Mouse (Mus musculus) ES-E14 (cell line): ENCODE results near the gene Nudt22. TPM values are rescaled to one million over a fixed set of nuclear protein-coding genes. Genes with fewer than 3 reads are reported as not detected.

Source experiments
- DNase-seq: peaks from one replicate; pipeline ENCODE4 v3.0.0-alpha.2; 2013; ENCODE audit warnings: low read depth, low spot score
- H3K27ac ChIP-seq: 2 replicates; pipeline ENCODE4 v1.5.1; 2012; ENCODE audit warnings: low read depth, mild to moderate bottlenecking, low read length, moderate library complexity, mixed read lengths; ENCODE audit not compliant: poor library complexity, insufficient read depth, severe bottlenecking
- H3K36me3 ChIP-seq: 2 replicates; pipeline ENCODE4 v1.6.1; 2012; ENCODE audit warnings: mild to moderate bottlenecking, low read length, moderate library complexity, mixed read lengths; ENCODE audit not compliant: control insufficient read depth, poor library complexity, insufficient read depth, severe bottlenecking
- H3K4me1 ChIP-seq, 2 experiments: fragments of 150-350 bp in 1 of 2; sonication (generic) in 1 of 2; 2 replicates each; pipeline ENCODE4 v1.6.1; 2012; ENCODE audit warnings: low read length in 2 of 2, mild to moderate bottlenecking in 1 of 2, mixed read lengths in 1 of 2; ENCODE audit not compliant: control insufficient read depth in 2 of 2, insufficient read depth in 2 of 2, poor library complexity in 1 of 2
- H3K4me3 ChIP-seq, 2 experiments: fragments of 150-350 bp in 1 of 2; sonication (generic) in 1 of 2; 2 replicates each; pipeline ENCODE4 v1.5.1; 2012; ENCODE audit warnings: low read length in 2 of 2, low read depth in 1 of 2, mild to moderate bottlenecking in 1 of 2, mixed read lengths in 1 of 2; ENCODE audit not compliant: insufficient read depth in 1 of 2, poor library complexity in 1 of 2, severe bottlenecking in 1 of 2
- H3K9ac ChIP-seq: 2 replicates; pipeline ENCODE4 v1.6.1; 2012; ENCODE audit warnings: low read depth, mild to moderate bottlenecking, low read length, mixed read lengths; ENCODE audit not compliant: poor library complexity, insufficient read depth, severe bottlenecking
- H3K9me3 ChIP-seq: fragments of 150-350 bp; sonication (generic); 2 replicates; pipeline ENCODE4 v1.6.1; 2012; ENCODE audit warnings: low read depth, mild to moderate bottlenecking, low read length; ENCODE audit not compliant: control insufficient read depth, insufficient read depth
- CHD2 ChIP-seq: IDR thresholded peaks from 2 replicates; pipeline ENCODE4 v1.6.1; 2014; ENCODE audit warnings: mild to moderate bottlenecking, low read depth, low read length, inconsistent platforms
- HCFC1 ChIP-seq: IDR thresholded peaks from 2 replicates; pipeline ENCODE4 v1.6.1; 2012; ENCODE audit warnings: low read length, inconsistent platforms, borderline replicate concordance; ENCODE audit not compliant: insufficient read depth
- MAFK ChIP-seq: IDR thresholded peaks from 2 replicates; pipeline ENCODE4 v1.6.1; 2014; ENCODE audit warnings: mild to moderate bottlenecking, low read depth, low read length, inconsistent platforms; ENCODE audit not compliant: insufficient read depth
- ZC3H11A ChIP-seq: IDR thresholded peaks from 2 replicates; pipeline ENCODE4 v1.6.1; 2012; ENCODE audit warnings: low read depth, mild to moderate bottlenecking, inconsistent platforms, low read length, borderline replicate concordance
- ZNF384 ChIP-seq: IDR thresholded peaks from 2 replicates; pipeline ENCODE4 v1.6.1; 2012; ENCODE audit warnings: low read depth, low read length, inconsistent platforms
- in situ Hi-C, 2 experiments: fragments of 600-800 bp; cut with MboI; formaldehyde crosslinking; loops; one replicate each; pipeline ENCODE4 v1.15.1; 2025; ENCODE audit warnings: low sequenced_read_pairs in 2 of 2, inconsistent platforms in 1 of 2; ENCODE audit not compliant: unreplicated experiment in 2 of 2
- total RNA-seq: library from RNA; depleted of rRNA; stranded (reverse); fragments of 300-350 nt; gene quantifications from 2 replicates; pipeline ENCODE4 v1.2.3, GENCODE M21; 2012

Nudt22 gene
- total RNA-seq, 1 experiment: 12.7 TPM

GRCm38 (mm10) chr19:6973581-6974190, 22.2 kb downstream of the Nudt22 start:
- in situ Hi-C loops: no loop called here
- no peak overlapping the region for H3K9ac ChIP-seq
- TF ChIP-seq CHD2 (no peak), ZNF384 (no peak), HCFC1 (no peak), ZC3H11A (no peak), MAFK (no peak)
- H3K27ac ChIP-seq: no peak overlapping the region; the same call in 1 of the 2 replicates
- no peaks in the 10 kb centered on the region for H3K9me3 ChIP-seq
- H3K4me1 ChIP-seq: peaks cover 5 to 35% of the 10 kb centered on the region in 2 experiments; a peak in 3 of 4 replicates
- H3K36me3 ChIP-seq: peaks cover 22% of the 10 kb centered on the region
- DNase-seq: no peak
- H3K4me3 ChIP-seq: peak overlapping the region; percentile 79 to 100

DNA sequence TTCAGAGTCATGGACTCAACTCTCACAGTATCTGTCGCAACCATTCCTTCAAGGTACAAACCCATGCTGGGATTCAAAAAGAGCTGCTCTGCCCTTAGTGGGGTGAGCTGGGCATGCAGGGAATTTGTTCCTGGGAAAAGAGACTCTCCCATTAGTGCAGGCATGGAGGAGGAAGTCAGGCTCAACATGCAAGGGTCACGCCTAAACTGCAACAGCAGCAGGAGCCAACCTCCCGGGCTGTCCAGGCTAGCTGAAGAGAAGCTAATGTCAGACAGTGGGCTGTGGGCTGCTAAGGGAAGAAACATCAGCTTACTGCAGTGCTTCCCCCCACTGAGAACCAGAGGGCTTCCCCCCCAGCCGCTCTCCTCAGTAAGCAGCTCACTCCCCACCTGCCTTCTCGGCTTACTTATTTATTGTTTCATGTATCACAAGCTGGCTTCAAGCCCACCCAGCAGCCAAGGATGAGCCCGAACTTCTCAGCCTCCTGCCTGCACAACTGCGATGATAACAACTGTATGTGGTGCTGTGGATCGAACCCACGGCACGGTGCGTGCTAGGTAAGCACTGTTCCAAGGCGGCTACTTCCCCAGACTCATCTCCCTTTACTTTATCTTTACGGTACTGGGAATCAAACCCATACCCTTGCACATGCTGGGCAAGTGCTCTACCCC, 23.5 kb downstream of the Nudt22 start:
- Histone ChIP-seq H3K36me3 (peaks cover 11% of the 10 kb centered on the region), H3K9me3 (no peaks in the 10 kb centered on the region), H3K27ac (peak overlapping the region; percentile 59; the same call in 1 of the 2 replicates), H3K9ac (peak overlapping the region; percentile 2; the same call in 1 of the 2 replicates), H3K4me1 (peaks cover 8 to 37% of the 10 kb centered on the region in 2 experiments; a peak in 3 of 4 replicates), H3K4me3 (no peak overlapping the region)
- DNase-seq: no peak
- in situ Hi-C loops: no loop called here
- TF ChIP-seq HCFC1 (no peak), MAFK (no peak), ZNF384 (no peak), ZC3H11A (no peak), CHD2 (no peak)

DNA sequence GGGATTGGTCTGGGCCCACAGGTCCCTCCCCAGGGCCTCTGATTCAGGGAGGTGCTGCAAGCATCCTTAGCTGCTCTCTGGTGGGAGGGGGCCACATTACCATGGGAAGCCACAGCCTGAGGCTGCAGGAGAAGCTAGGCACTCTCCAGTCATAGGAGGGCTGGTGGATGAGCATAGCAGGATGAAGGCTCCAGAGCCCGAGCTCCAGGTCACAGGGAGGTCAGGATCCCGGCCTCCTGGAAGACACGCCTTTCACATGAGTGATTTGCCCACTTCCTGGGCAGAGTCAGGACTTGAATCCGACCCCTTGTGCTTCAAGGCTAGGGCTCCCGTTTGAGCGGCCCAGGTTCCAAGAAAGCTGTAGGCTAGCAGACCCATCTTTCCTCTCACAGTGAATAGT, 24.3 kb downstream of the Nudt22 start:
- in situ Hi-C loops: no loop called here
- H3K4me1 ChIP-seq: peaks cover 11 to 37% of the 10 kb centered on the region in 2 experiments; a peak in 3 of 4 replicates
- peak overlapping the region; percentile 2; the same call in 1 of the 2 replicates for H3K9ac ChIP-seq
- peak overlapping the region; percentile 59; the same call in 1 of the 2 replicates for H3K27ac ChIP-seq
- no peak for DNase-seq
- TF ChIP-seq ZNF384 (no peak), CHD2 (no peak), ZC3H11A (no peak), MAFK (no peak), HCFC1 (no peak)
- H3K36me3 ChIP-seq: peaks cover 6% of the 10 kb centered on the region; the same call in 1 of the 2 replicates
- H3K9me3 ChIP-seq: no peaks in the 10 kb centered on the region
- H3K4me3 ChIP-seq: no peak overlapping the region

DNA sequence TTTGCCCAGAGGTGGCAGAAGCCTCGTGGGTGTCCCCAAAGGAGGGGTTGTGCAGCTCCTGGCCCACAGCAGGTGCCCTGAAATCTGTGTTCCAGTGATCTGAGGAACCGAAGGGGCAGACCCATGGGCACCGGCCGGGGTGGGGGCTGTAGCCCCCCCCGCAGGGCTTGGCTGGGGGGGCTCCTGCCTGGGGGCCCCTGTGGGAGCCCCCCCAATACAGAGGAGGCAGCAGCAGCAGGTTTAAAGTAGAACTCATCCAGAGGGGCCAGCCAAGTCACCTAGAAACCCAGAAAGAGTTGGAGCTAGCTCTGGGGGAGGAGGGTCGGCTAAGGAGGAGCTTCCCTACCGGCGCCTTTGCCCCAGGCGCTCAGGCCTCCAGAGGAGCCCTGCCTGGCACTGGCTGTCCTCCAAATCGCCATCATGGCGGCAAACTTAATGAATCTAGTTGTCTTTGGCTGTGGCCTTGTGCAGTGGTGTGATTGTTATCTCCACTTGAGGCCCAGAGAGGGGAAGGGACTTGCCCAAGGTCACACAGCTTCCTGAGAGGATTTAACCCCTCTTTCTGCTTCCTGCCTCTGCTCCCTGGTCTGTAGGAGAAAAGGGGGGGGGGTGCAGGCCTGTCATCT, 25.3 kb downstream of the Nudt22 start:
- TF ChIP-seq ZC3H11A (no peak), HCFC1 (no peak), CHD2 (no peak), MAFK (no peak), ZNF384 (no peak)
- DNase-seq: no peak
- Histone ChIP-seq H3K27ac (peak overlapping the region; percentile 59; the same call in 1 of the 2 replicates), H3K9ac (peak overlapping the region; percentile 51; the same call in 1 of the 2 replicates), H3K36me3 (peaks cover 10% of the 10 kb centered on the region), H3K4me1 (peaks cover 11 to 33% of the 10 kb centered on the region in 2 experiments; a peak in 3 of 4 replicates), H3K4me3 (peak overlapping the region; percentile 38 to 44; a peak in 3 of 4 replicates), H3K9me3 (no peaks in the 10 kb centered on the region)
- in situ Hi-C loops: no loop called here
